ENCODE assay signal across 16 mouse cellular contexts in genomic region chr6:94070702-94071101, GRCm38 (mm10).
DNase-seq lines count a peak whose midpoint lies in the region; TF ChIP-seq lines count a peak whose summit lies in the region.
"Had no signal": no experiment of that assay in that cellular context is flagged by ENCODE, and none has a peak within 500 bp of the region (broad histone marks: within the 10 kb centered on the region; RNA-seq: fewer than 3 reads in every experiment).

No protein-coding gene starts in this region.

- intact Hi-C loops in heart, postnatal 14 days (cut with DNase I), result no loop called here

- DNase-seq in heart, adult 11 months, result peak; percentile 92
- DNase-seq in heart, postnatal 14 days, result no peak
- peak; percentile 18 to 37 for DNase-seq in layer of hippocampus, adult 8-10 months (ENCODE audit: low spot score in 2 of 2)
- peak; percentile 61 for DNase-seq in right cerebral cortex, adult 18-20 months
- no peak for DNase-seq in T-cell, adult 2 months (ENCODE audit: low spot score)
- no peak for DNase-seq in kidney, adult 18-20 months
- no peak for DNase-seq in spleen, postnatal 10 days (ENCODE audit: low spot score in 2 of 2)
- DNase-seq: B cell, adult 2 months; cerebellum, adult 8-10 months; heart, adult 18-20 months; heart, postnatal 36 days; thymus, postnatal 4 days had no signal

- no peak overlapping the region for H3K4me3 ChIP-seq in cortical plate, adult 2 months (ENCODE audit: insufficient read depth, low read length)
- H3K4me3 ChIP-seq: limb, embryonic 15.5 days; midbrain, embryonic 10.5 days; stomach, embryonic 15.5 days had no signal

- TF ChIP-seq CTCF in cortical plate, adult 2 months (IDR thresholded peaks at IDR 0.05; ENCODE audit: extremely low read depth, insufficient read depth, low read length), result no peak

- peaks cover 4% of the 10 kb centered on the region for H3K4me1 ChIP-seq in cortical plate, adult 2 months (ENCODE audit: control insufficient read depth, insufficient read depth, low read length)

- TF ChIP-seq POLR2A in cortical plate, adult 2 months (IDR thresholded peaks at IDR 0.05; ENCODE audit: extremely low read depth, insufficient read depth, low read length), result no peak

- peak overlapping the region; percentile 6; the same call in 1 of the 2 replicates for H3K27ac ChIP-seq in cortical plate, adult 2 months (ENCODE audit: insufficient read depth, low read length)
- H3K27ac ChIP-seq: limb, embryonic 15.5 days; midbrain, embryonic 10.5 days; stomach, embryonic 15.5 days had no signal

Comparison
In these comparisons a context has a peak if more than half of its experiments do, and no peak if none do; other contexts are left out.
1. DNase-seq: peak in heart, adult 11 months (single experiment), layer of hippocampus, adult 8-10 months (2 of 2) and right cerebral cortex, adult 18-20 months (single experiment); none in heart, postnatal 14 days (0 of 2), T-cell, adult 2 months (single experiment), kidney, adult 18-20 months (single experiment) and spleen, postnatal 10 days (0 of 2).